Mouse (Mus musculus) CD8-positive naive resting alpha-beta T cell, adult 2 months (primary cell): Measurements from ENCODE around the gene Sppl2b.
A peak's percentile ranks its signal among the peaks of the same experiment; 100 is the strongest.

Experiments
- DNase-seq, 2 experiments: peaks; one replicate each; pipeline ENCODE4 v3.0.0; 2022; ENCODE audit warnings: low read depth in 2 of 2, low spot score in 2 of 2

Gene Sppl2b

GRCm38 (mm10) chr10:80845055-80845693 is 9.9 kb upstream of the Sppl2b start:
- DNase-seq: no peak

- no peak for DNase-seq
Observed at GRCm38 (mm10) chr10:80845732-80846131, 9.3 kb upstream of the Sppl2b start.

GRCm38 (mm10) chr10:80848571-80848970 is 6.5 kb upstream of the Sppl2b start:
- peak; percentile 29 to 59 for DNase-seq

- no peak for DNase-seq
Observed at GRCm38 (mm10) chr10:80855749-80856073, 636 bp downstream of the Sppl2b start.

GRCm38 (mm10) chr10:80856267-80856666 is 1.2 kb downstream of the Sppl2b start:
- DNase-seq: peak in 1 of 2 experiments; percentile 12

GRCm38 (mm10) chr10:80856908-80857307 is 1.8 kb downstream of the Sppl2b start:
- no peak for DNase-seq

- DNase-seq: no peak
Observed at GRCm38 (mm10) chr10:80857386-80857785, 2.3 kb downstream of the Sppl2b start.

GRCm38 (mm10) chr10:80857848-80858247 is 2.8 kb downstream of the Sppl2b start:
- no peak for DNase-seq

GRCm38 (mm10) chr10:80858350-80858935 is 3.4 kb downstream of the Sppl2b start:
- no peak for DNase-seq

- DNase-seq: no peak
Observed at GRCm38 (mm10) chr10:80862305-80862704, 7.2 kb downstream of the Sppl2b start.

- no peak for DNase-seq
Observed at GRCm38 (mm10) chr10:80864446-80864845, 9.4 kb downstream of the Sppl2b start.

GRCm38 (mm10) chr10:80870993-80871392 is 15.9 kb downstream of the Sppl2b start:
- no peak for DNase-seq

- DNase-seq: no peak
Observed at GRCm38 (mm10) chr10:80871581-80871980, 16.5 kb downstream of the Sppl2b start, which contains the start of gene Tmprss9. Tmprss9 (plus strand) TSS chr10:80871848.

GRCm38 (mm10) chr10:80874035-80874434 is 19.0 kb downstream of the Sppl2b start:
- DNase-seq: no peak

- peak; percentile 56 to 68 for DNase-seq
Observed at GRCm38 (mm10) chr10:80876028-80876427, 21.0 kb downstream of the Sppl2b start.

GRCm38 (mm10) chr10:80876594-80876993 is 21.5 kb downstream of the Sppl2b start:
- no peak for DNase-seq

GRCm38 (mm10) chr10:80880131-80880641 is 25.1 kb downstream of the Sppl2b start:
- DNase-seq: peak; percentile 43 to 60

GRCm38 (mm10) chr10:80880901-80881300 is 25.8 kb downstream of the Sppl2b start:
- no peak for DNase-seq

GRCm38 (mm10) chr10:80881301-80881700 is 26.2 kb downstream of the Sppl2b start:
- DNase-seq: peak; percentile 82 to 85

- no peak for DNase-seq
Observed at GRCm38 (mm10) chr10:80887181-80887580, 32.1 kb downstream of the Sppl2b start.

GRCm38 (mm10) chr10:80895100-80895499 is 40.0 kb downstream of the Sppl2b start:
- no peak for DNase-seq

GRCm38 (mm10) chr10:80895697-80896096 is 40.6 kb downstream of the Sppl2b start:
- DNase-seq: no peak
